Mouse (Mus musculus): Measurements from ENCODE around the gene Insyn1. TPM values are rescaled to one million over a fixed set of nuclear protein-coding genes. Genes with fewer than 3 reads are reported as not detected.

The Insyn1 gene
- total RNA-seq, 2 experiments from 2014 or later, result 13.7 to 15.6 TPM

DNA sequence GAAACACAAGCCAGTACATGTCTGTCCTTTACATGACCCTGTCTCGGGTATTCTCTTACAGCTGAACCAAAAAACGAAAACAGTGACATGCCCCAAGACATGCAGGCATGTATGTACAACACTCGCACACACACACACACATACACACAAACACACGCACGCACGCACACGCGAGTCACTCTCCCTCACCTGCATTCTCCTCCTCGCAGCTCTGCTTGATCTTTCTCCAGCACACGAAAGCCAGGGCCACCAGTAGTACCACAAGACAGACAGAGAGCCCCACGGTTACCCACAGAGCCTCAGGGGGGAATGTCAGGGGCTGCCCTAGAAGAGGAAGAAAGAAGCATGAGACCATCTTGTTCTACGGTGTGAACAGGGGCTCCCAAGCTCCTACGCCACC is 42.0 kb downstream of the Insyn1 start:
- intact Hi-C loops (cut with DNase I), result no loop called here
- DNase-seq, result no peak

DNA sequence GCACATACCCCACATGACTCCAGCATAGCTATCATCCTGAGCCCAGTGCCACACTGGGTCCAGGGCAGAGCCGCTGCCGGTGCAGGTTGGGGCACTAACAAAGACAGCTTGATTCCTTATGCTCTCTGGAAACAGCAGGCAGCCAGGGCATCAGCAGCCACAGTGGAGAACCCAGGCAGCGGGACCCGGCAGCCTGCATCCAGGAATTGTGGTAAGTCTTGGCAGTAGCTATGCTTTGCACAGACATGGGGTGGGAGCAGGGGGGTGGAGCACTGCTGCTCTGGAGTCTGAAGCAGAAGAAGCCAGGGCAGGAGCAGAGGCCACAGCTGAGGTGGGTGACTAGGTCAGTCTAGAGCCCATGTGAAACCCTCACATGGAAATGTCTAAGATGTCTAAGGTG is 43.8 kb downstream of the Insyn1 start:
- no peak for DNase-seq
- intact Hi-C loops (cut with DNase I), result no loop called here

DNA sequence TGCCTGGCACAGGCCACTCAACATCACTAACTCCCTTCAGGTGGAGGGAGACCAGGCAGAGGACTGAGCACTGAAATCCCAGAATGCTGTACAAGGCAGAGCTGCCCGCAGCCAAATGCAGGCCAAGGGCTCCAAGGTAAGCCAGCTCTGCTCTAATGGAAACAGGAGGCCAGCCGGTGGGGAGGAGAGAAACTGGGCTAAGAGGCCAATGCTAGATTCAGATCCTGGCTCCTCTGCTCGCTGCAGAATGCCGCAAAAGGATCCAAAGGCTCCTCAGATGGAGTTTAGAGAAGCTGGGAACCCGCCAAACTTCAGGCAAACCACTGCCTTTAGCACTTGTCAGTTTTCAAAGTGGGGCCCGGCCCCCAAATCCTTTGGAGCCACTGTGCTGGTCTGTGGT is 44.9 kb downstream of the Insyn1 start:
- DNase-seq, result no peak
- intact Hi-C loops (cut with DNase I), result no loop called here

DNA sequence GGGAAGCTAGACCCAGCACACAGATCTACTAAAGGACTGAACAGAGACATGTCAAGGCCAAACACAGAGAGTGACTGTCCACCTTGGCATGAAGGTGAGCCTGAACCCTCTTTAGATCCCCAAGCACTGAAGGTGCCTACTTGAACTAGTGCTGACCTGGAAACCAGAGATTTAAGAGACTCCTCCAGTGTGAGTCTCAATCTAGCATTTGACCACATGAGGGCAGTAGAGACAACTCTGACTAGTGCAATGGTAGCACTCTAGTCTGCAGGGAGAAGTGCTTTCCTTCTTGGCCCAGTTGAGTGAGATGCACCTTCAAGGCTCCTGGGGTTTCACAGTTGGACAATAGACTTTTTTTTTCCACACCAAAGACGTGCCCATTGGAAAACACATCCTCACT is 46.4 kb downstream of the Insyn1 start:
- DNase-seq, result no peak
- intact Hi-C loops (cut with DNase I), result no loop called here

DNA sequence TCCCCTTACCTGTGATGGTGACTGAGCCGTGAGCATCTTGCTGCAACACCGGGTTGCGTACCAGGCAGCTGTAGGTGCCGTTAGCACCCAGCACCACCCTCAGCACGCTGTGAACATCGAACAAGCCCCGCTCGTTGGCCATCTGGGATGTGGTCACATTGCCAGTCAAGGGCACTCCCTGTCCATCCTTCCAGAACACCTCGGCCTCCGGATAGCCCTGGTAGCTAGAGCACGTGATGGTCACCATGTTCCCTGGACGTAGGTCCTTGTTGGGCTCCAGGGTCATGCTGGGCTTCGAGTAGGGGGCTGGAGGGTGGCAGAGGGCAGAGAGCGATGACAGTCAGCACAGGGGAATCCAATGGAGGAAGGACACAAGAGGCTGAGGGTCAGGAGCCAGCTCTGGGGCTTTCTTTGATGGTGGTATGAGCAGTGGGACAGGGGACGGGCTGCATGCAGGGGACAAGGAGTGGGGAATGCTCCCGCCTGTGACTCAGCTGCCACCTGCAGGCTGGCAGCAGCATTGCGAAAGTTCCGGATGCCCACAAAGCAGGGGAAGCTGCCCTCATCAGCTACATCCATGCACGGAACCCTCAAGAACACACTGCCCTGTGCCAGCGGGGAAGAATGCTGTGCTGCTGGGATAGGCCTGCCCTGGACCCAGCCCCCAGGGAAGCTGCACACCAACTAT is 47.2 kb downstream of the Insyn1 start:
- no peak for DNase-seq
- intact Hi-C loops (cut with DNase I), result no loop called here

DNA sequence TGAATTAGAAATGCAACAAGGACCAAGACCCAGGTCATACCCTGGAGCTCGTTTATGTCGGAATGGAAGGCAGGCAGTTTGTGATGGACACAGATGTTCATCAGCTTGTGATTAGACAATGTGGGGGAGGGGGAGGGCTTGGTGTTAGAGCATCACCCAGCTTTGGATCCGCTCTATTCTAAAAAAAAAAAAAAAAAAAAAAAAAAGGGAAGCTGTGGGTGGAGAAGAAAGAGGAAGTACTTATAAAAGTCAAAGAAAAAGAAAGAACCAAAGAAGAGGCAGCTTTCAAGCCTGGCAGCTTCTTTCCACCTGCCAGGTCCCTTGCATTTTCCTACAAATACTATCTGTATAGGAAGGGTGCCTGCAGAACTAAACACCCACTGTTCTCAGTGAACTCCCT is 49.4 kb downstream of the Insyn1 start:
- no peak for DNase-seq
- intact Hi-C loops (cut with DNase I), result no loop called here

DNA sequence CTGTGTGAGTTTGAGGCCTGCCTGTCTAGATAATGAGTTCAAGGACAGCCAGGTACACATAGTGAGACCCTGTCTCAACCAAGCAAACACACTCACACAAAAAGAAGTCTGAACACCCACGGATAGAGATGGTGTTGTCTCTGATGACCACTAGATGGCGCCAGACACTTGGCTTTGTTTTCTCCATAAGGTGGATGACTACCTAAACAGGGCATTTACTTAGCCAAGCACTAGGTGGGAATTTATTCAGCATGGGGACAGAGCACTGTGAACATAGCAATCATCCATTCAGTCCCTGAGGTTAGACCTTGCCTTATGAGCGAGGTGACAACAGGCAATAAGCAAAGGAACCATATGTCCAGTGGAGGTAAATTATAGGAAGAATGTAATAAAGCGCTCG is 51.5 kb downstream of the Insyn1 start:
- intact Hi-C loops (cut with DNase I), result loop anchor here (2.0 to 5.0 kb wide), 3 partner anchors 39 to 337 kb away; no protein-coding TSS in a partner anchor
- no peak for DNase-seq

DNA sequence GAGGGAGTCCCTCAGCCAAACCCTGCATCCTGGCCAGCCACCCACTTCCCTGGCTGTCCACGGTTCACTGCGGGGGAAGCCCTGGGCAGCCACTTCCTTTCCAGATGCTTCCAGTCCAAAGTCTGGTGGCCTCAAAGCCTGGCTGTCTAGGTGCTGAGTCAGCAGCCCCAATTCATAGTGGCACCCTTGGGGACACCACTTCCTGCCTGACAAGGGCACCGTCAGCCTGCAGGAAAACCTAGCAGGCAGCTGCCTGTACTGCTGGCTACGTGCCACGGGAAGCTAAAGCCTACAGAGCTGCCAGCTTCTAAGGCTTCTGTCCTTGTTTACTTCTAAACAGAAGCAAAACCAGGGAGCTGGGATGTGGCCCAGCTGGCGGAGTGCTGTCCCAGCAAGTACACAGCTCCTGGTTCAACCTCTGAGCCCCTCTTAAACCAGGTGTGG is 53.5 kb downstream of the Insyn1 start:
- DNase-seq, result peak; percentile 67 to 74
- intact Hi-C loops (cut with DNase I), result loop anchor here (2.0 to 5.0 kb wide), 3 partner anchors 37 to 335 kb away; no protein-coding TSS in a partner anchor

DNA sequence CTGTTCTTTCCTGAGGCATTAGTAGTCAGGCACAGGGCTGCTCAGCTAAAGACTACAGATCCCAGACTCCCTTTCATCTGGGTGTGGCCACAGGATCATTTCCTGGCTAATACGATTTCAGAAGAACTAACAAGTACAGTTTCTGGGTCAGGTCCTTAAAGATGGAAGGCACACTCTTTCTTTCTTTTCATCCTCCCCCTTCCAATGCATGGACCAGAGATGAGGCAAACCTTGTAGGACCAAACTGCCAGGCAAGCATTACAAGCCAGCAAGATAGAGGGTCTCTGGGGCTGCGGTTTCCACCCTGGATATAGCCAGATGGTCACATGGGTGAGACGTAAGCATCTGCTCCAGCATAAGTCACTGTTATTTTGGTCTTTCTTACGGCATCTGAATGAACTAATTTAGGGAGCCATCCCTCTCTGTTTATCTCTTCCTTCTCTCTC is 56.5 kb downstream of the Insyn1 start:
- no peak for DNase-seq
- intact Hi-C loops (cut with DNase I), result loop anchor here (5.0 kb wide), 2 partner anchors 107 to 332 kb away; no protein-coding TSS in a partner anchor

DNA sequence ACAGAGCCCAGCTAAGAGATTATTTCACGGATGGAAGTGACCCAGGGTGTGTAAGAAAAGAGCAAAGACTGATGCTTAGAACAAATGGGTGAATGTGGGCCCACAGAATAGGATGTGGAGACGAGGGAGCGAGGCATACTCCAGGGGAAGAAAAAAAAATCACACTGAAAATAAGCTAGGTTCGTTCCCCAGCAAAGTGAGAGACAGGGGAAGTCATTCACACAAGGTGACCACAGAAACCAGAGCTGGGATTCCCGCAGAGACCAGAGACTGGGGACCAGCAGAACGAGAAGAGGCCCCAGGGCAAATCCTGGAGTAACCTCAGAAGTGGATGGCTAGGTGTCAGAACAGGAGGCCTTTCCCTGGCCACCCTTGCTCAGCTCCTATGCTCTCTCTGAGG is 57.0 kb downstream of the Insyn1 start:
- intact Hi-C loops (cut with DNase I), result no loop called here
- no peak for DNase-seq

DNA sequence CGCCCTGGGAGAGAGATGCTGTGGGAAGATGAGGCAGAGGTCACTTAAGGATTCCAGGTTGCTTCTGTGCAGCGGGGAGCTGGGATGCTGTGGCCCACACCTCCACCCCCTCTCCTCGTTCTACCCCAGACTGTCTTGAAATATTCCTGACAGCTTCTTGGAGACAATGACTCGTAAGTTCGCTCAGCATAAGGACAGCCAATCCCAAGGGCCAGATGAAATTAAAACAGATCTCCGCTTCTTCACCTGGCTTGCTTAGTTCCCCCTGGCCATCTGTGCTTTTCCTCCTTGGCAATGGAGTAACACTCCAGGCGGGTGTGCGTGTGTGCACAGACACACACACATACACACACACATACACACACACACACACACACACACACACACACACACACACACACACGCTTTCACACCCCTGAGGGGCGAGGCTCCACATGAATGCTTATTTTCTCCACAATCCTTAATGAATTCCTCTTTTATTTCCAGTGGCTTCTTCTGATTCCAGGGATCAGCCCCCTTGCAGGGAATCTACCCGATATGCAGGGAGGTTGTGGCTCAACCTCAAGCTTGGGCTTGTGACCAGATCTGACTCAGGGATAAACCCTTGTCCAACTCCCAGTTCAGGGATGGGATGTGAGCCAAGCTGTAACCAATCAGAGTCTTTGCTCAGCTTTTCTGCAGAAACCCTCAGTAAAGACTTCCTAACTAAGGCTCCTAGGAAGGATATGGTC is 58.4 kb downstream of the Insyn1 start:
- DNase-seq, result peak in 1 of 2 experiments; percentile 62
- intact Hi-C loops (cut with DNase I), result no loop called here

DNA sequence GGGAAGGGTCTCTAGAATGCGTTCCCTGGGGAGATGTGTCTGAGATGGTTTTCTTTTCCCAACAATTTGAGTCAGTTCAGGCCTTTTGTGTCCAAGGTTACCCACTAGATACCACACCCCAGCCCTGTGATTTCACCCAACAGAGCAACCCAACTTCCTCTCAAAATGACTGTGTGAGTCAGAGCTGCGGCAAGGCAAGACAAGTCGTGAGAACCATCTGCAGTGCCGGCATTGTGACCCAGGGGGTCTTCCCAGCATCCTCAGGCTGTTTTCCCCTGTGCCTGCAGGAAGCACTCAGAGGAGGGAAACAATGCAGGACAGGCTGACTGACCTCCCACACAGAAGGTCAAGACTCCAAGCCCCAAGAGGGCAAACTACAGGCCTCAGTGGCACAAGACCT is 60.5 kb downstream of the Insyn1 start:
- no peak for DNase-seq
- intact Hi-C loops (cut with DNase I), result no loop called here

Other genes with a start within 250 kb of the Insyn1 start
- 1 to 10 TPM; 4.0 to 4.3 TPM for gene Pml, start 238.8 kb upstream of the Insyn1 start, total RNA-seq (2021)
- gene Stoml1, start 235.4 kb upstream of the Insyn1 start, total RNA-seq (2021), result 1 to 10 TPM; 5.5 to 7.5 TPM
- 10 to 100 TPM; 13.9 to 14.3 TPM for gene Loxl1, start 175.4 kb upstream of the Insyn1 start, total RNA-seq (2021)
- gene Tbc1d21, start 118.1 kb upstream of the Insyn1 start, total RNA-seq (2021), result not detected
- 1 to 10 TPM; 8.8 to 9.9 TPM for gene Cd276, start 66.8 kb downstream of the Insyn1 start, total RNA-seq (2021)
- gene Nptn, start 93.6 kb downstream of the Insyn1 start, total RNA-seq (2021), result 100 to 1,000 TPM; 106 to 112 TPM

Data from gastrocnemius, postnatal 36 days (tissue).